Mouse (Mus musculus): ENCODE data around the gene Mov10l1.

DNA sequence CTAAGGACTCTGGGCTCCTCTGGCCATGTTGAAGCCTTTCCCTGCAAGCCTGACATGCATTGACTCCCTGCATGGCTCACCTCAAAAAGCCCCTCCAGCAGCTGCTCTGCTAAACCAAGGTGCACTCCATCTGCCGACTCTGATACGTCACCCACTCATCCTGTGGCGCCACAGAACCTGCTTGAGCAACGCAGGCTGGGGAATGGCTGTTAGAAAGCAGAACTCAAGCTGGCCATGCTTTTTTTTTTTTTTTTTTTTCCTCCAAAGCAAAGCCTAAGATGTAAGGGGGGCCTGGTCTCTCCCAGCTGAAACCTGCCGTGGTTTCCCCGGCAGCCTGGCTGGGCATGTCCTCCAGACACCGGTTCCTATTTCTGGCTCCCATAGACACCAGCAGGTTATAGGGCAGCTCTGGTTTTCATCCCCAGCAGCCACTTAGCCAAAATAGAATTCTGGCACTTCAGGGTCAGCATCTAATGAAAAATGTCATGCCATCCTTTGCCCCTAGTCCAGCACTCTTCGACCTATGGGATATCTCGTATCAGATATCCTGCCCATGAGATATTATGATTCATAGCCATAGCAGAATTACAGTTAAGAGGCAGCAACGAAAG is 91.4 kb downstream of the Mov10l1 start:
- TF ChIP-seq CHD2 (IDR thresholded peaks at IDR 0.05; ENCODE audit: low read depth, low read length), result no peak
- no peak for TF ChIP-seq ZNF384 (IDR thresholded peaks at IDR 0.05; ENCODE audit: low read depth, low read length)
- TF ChIP-seq HCFC1 (IDR thresholded peaks at IDR 0.05; ENCODE audit: borderline replicate concordance, insufficient read depth, low read length), result no peak
- no peak for TF ChIP-seq ZC3H11A (IDR thresholded peaks at IDR 0.05; ENCODE audit: borderline replicate concordance, low read depth, low read length)
